Mouse (Mus musculus): ENCODE results near the gene Cfap58. TPM values are rescaled to one million over a fixed set of nuclear protein-coding genes. Genes with fewer than 3 reads are reported as not detected.
A peak's percentile ranks its signal among the peaks of the same experiment; 100 is the strongest.

Cfap58 gene
- polyA plus RNA-seq, 1 experiment from 2014 or later = not detected

DNA sequence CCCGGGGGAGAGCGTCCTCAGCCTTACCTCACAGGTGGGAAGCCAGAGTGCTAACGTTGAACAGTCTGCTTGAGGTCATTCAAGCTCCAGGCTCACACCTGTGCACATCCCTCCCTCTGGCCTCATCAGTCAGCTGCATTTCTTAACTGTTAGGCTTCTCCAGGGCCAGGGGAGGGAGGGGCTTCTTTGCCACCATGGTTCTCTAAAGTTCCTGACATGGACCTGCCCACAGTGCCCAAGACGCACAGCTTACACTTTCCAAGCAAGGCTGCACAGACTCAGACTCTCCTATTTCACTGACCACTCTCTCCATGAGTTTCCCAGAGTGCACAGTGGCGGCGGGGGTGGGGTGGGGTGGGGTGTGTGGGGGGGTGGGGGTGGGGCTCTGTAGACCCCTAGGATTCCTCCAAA is 28.5 kb upstream of the Cfap58 start:
- Histone ChIP-seq H3K27ac (no peak overlapping the region), H3K36me3 (ENCODE audit: inconsistent target) (no peaks in the 10 kb centered on the region), H3K79me2 (ENCODE audit: inconsistent target) (peaks cover 95% of the 10 kb centered on the region), H3K4me3 (ENCODE audit: inconsistent target) (no peak overlapping the region)
- 71% methylated on average over 6 of the region's 6 CpGs for WGBS (ENCODE audit: missing documents)

DNA sequence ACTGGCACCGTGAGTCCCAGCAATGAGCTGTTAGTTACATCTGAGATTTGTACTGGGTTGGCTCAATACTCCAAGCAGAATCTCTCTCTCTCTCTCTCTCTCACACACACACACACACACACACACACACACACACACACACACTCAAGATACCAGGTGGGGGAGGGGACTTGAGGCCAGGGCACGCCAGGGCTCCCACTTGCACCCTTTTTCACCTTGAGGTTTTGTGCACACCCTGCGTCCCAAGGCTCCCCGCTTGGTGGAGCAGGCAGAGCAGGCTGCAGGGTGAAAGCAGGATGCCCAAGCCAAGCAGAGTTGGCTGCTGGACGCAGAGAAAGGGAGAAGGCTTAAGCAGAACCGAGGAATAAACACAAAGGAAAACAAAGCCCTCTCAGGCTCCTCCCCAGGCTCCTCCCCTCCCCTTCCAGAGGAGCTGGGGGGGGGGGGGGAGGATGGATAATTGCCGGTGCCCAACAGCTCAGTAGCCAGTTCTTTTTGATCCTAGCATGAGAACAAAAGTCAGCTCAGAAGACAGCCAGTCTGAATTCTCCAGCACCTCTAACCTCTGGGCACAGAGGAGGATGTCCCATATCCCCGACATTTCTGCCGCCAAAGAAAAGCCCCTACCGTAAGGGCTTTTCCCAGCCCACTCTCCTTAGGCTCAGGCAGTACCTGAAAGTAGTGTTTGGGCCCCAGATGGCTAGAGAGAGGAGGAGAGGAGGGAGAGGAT is 27.9 kb upstream of the Cfap58 start:
- no peak overlapping the region for H3K27ac ChIP-seq
- H3K79me2 ChIP-seq (ENCODE audit: inconsistent target) = peaks cover 95% of the 10 kb centered on the region
- no peaks in the 10 kb centered on the region for H3K36me3 ChIP-seq (ENCODE audit: inconsistent target)
- 10% methylated on average over 10 of the region's 10 CpGs for WGBS (ENCODE audit: missing documents)
- H3K4me3 ChIP-seq (ENCODE audit: inconsistent target) = no peak overlapping the region

DNA sequence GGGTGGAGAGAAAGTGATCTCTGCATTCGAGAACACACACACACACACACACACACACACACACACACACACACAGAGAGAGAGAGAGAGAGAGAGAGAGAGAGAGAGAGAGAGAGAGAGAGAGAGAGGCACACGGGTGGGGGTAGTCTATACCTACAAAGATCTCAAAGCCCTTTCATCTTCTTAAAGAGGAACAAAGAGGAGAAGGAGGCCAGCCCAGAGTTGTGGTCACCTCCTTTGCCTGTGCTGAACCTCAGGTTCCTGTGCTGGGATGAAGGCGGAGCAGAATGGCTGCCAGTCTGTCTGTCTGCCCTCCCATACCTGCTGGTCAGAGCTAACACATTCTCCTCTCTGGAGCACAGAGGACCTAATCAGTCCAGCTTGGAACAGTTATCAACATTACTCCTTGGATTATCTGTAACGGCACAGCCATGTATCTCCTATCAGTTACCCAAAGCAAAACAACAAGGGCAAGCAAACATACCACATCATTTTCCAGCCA is 27.3 kb upstream of the Cfap58 start:
- 38% methylated on average over 1 of the region's 4 CpGs for WGBS (ENCODE audit: missing documents)
- H3K4me3 ChIP-seq (ENCODE audit: inconsistent target) = no peak overlapping the region
- no peak overlapping the region for H3K27ac ChIP-seq
- H3K79me2 ChIP-seq (ENCODE audit: inconsistent target) = peaks cover 95% of the 10 kb centered on the region
- H3K36me3 ChIP-seq (ENCODE audit: inconsistent target) = no peaks in the 10 kb centered on the region

DNA sequence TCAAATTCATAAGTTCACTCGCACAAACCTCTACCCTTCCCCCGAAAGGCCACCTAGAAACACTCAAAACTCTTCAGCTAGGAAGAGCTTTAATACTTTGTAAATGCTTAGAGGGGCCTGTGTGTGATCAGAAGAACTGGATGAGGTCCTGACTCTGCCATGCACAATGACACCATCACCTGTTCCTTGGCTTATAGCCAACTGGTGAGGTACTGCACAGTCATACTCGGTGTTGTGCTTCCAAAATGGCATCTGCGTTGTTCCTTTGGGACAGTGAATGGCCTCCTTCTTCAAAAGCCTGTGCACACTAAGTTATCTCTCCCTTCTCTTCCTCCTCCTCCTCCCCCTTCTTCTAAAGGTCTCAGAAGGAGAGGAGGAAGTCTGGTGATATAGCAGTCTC is 26.7 kb upstream of the Cfap58 start:
- 71% methylated on average over 4 of the region's 4 CpGs for WGBS (ENCODE audit: missing documents)
- peaks cover 95% of the 10 kb centered on the region for H3K79me2 ChIP-seq (ENCODE audit: inconsistent target)
- no peaks in the 10 kb centered on the region for H3K36me3 ChIP-seq (ENCODE audit: inconsistent target)
- no peak overlapping the region for H3K27ac ChIP-seq
- no peak overlapping the region for H3K4me3 ChIP-seq (ENCODE audit: inconsistent target)

DNA sequence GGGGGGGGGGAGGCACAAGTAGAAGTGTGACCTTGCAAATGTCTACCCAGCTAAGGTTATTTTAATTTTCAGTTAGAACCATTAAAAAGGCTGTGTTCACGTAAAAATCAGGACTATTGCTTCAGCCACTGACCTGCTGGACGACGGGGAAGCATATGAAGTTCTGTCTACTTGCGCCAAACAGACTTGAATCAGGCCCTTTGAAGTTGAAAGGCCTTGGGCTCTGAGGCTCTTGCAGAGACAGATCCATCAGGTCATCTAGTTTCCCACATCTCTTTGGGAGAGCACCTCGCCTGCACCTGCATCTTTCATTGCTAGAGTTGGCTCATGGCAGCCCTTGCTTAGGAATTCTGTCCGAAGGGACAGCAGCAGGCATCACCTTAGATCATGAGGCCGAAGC is 24.1 kb upstream of the Cfap58 start:
- H3K36me3 ChIP-seq (ENCODE audit: inconsistent target) = no peaks in the 10 kb centered on the region
- H3K4me3 ChIP-seq (ENCODE audit: inconsistent target) = no peak overlapping the region
- H3K27ac ChIP-seq = no peak overlapping the region
- peaks cover 98% of the 10 kb centered on the region for H3K79me2 ChIP-seq (ENCODE audit: inconsistent target)
- WGBS (ENCODE audit: missing documents) = 95% methylated on average over 7 of the region's 7 CpGs

DNA sequence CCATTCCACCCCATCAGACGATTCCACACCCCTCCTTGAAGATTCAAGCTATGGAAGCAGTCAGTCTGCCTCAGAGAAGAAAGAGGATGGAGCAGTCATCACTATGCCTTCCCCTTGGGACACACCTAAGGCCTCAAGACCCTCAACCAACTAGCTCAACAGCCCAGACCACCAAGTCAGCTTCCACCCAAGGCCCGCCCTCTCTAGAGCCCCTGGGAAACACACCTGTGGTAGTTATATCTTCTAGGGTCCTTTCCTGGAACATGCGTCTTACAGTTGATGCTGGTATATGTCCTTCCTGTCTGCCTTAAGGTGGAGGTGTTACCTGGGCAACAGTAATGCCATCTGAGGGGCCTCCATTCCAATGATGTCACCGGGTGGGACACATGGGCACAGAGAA is 23.3 kb upstream of the Cfap58 start:
- H3K4me3 ChIP-seq (ENCODE audit: inconsistent target) = no peak overlapping the region
- H3K36me3 ChIP-seq (ENCODE audit: inconsistent target) = no peaks in the 10 kb centered on the region
- 96% methylated on average over 4 of the region's 4 CpGs for WGBS (ENCODE audit: missing documents)
- no peak overlapping the region for H3K27ac ChIP-seq
- peaks cover 95% of the 10 kb centered on the region for H3K79me2 ChIP-seq (ENCODE audit: inconsistent target)

DNA sequence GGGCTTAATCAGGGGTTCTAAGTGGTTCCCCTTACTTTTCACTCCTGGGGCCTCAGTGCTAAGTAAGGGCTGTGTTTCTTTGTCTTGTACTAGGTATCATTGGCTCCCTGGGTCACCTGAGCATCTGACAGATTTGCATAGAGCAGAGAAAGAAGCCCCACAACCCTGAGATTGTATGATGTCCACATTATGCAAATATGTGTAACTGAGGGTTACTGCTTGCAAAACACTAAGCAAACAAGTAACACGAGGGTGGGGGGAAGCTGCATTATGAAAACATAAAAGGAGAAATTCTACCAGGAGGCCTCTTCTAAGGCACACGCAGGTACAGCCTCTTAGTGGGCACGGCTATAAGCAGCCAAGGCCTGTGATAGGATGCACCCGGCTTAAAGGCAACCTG is 22.2 kb upstream of the Cfap58 start:
- 73% methylated on average over 4 of the region's 4 CpGs for WGBS (ENCODE audit: missing documents)
- Histone ChIP-seq H3K4me3 (ENCODE audit: inconsistent target) (no peak overlapping the region), H3K27ac (no peak overlapping the region), H3K79me2 (ENCODE audit: inconsistent target) (peaks cover 87% of the 10 kb centered on the region), H3K36me3 (ENCODE audit: inconsistent target) (no peaks in the 10 kb centered on the region)

DNA sequence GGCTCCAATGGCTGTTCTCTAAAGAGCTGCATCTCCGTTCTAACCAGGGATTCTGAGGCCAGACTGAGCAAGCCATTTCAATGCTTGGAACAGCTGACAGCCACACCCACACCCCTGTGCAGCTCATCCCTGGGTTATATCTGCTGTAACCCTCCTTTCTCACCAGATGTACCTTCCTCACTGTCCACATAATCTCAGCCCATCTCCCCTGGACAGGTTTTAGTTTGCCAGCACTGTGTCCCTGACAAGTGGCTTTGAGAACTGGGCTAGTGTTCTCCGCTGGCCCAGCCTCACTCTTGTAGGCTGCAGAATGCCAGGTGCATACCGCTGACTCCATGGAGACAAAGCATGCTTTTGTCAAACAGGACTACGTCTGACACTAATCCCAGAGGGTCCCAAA is 20.1 kb upstream of the Cfap58 start:
- 75% methylated on average over 4 of the region's 4 CpGs for WGBS (ENCODE audit: missing documents)
- H3K4me3 ChIP-seq (ENCODE audit: inconsistent target) = no peak overlapping the region
- H3K27ac ChIP-seq = no peak overlapping the region
- peaks cover 66% of the 10 kb centered on the region for H3K79me2 ChIP-seq (ENCODE audit: inconsistent target)
- H3K36me3 ChIP-seq (ENCODE audit: inconsistent target) = no peaks in the 10 kb centered on the region

DNA sequence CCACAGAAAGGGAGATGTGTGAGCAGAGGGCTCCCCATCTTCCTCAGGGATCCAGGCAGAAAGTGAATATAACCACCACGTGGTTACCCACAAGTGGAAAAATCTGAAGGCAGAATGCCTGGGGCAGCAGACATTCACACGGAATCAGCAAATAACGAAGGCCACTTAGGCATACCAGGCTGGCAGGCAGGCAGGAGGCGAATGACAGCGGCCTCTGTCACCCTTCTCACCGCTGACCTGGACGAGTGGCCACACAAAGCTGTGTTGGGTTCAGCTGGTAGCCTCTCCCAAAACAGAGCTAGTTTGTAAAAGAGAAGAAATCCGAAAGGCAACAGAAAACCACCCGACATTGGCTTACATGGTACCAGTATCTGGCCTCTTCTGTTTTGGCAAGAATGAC is 19.5 kb upstream of the Cfap58 start:
- Histone ChIP-seq H3K79me2 (ENCODE audit: inconsistent target) (peaks cover 59% of the 10 kb centered on the region), H3K27ac (peak overlapping the region; percentile 93)

DNA sequence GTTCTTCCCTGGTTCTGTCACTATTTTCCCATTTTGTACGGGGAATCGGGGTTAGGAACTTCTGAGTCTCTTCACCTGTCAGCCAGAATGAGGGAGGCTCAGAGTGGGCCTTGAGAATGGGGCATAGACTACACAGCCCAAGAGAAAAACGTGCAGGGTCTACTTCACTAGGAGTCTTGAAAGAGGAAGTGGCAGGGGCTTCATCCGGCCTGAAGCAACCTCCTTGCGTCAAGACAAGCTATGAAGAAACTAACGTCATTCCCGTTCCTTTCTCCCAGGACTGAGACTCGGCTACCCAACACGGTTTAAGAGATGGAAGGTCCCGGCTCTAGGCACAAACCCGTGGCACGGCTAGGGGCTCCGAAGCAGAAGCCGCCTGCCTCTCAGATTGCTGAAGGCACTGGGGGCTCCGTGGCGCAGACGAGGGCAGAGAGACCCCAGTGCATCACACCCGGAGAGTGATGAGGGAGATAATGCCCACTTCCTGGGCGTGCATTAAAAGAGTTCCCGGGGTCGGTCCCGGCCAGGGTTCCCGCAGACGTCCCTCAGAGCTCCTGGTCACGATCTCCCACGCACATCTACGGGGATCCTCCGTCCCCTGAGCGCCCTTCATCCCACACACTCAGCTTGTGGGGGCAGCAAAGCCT is 18.9 kb upstream of the Cfap58 start:
- peak overlapping the region; percentile 93 for H3K27ac ChIP-seq
- peak overlapping the region; percentile 94 for H3K4me3 ChIP-seq (ENCODE audit: inconsistent target)
- no peaks in the 10 kb centered on the region for H3K36me3 ChIP-seq (ENCODE audit: inconsistent target)
- H3K79me2 ChIP-seq (ENCODE audit: inconsistent target) = peaks cover 54% of the 10 kb centered on the region
- WGBS (ENCODE audit: missing documents) = under 1% methylated on average over 29 of the region's 29 CpGs

More for the DNA sequence above, 19.5 kb upstream of the Cfap58 start:
- Histone ChIP-seq H3K4me3 (ENCODE audit: inconsistent target) (peak overlapping the region; percentile 94), H3K36me3 (ENCODE audit: inconsistent target) (no peaks in the 10 kb centered on the region)
- WGBS (ENCODE audit: missing documents) = 21% methylated on average over 9 of the region's 9 CpGs

DNA sequence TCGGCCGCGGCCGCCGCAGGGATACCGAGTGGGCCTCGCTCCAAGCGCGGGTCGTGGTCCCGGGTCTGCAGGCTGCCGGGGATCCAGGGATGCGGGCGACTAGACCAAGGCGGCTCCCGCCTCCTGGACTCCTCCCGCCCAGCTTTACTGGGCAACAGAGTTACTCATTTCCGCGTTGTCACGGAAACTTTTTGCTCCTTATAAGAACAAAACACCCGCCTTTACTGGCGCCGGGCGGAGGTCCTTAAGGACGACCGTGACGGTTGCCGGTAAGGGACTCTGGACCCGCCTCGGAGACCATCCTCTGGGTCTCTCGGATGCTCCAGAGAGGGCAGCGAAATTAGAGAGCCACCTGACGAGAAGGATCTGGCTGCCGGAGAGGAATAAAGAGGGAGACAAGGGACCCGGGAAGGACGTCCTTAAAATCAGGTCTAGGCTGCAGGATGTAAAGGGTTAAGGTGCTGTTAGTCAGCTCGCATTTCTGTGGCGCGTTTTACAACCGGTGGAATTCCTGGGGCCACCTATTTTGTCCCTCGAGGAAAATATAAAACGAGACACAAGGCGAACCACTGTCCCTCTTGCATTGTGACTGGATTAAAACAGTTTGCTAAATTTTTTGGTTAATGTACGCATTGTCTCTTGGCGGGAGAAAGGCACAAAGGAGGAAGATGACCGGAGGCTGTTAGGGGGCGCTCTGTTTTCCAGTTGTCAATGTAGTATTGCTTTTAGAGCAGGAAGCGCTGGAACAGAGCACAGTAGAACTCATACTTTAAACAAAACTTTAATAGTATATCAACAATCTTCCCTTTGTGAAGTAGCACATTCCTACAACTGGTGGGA is 18.1 kb upstream of the Cfap58 start, which contains the start of the genes Cfap43 and Itprip:
Gene Cfap43, minus strand, starts transcription at position 162 of the 840 bp plus-strand sequence.
Gene Itprip, minus strand, starts transcription at position 174 of the 840 bp plus-strand sequence.
- no peaks in the 10 kb centered on the region for H3K36me3 ChIP-seq (ENCODE audit: inconsistent target)
- H3K27ac ChIP-seq = peak within 1 kb of the TSS; percentile 93
- H3K79me2 ChIP-seq (ENCODE audit: inconsistent target) = peaks cover 46% of the 10 kb centered on the region
- under 1% methylated on average over 47 of the region's 48 CpGs for WGBS (ENCODE audit: missing documents)
- peak within 1 kb of the TSS; percentile 94 for H3K4me3 ChIP-seq (ENCODE audit: inconsistent target)

DNA sequence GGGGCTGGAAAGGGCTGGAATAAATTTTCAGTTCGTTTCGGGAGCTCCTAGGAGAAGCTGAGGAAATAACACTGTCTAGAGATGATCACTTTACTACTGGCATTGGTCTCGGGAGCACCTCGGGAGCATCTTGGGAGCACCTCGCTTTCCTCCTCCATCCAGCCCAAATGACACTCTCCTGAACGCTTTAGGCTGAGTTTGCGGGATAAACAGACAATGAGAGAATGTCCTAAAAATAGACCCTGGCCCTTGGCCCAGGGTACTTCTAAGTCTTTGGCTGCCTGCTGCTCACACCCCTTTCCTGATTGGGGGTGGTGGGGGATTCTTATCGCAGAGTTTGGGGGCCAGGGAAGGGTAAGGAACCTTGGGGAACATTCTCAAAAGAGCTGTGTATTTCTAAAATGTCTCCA is 17.5 kb upstream of the Cfap58 start:
- Histone ChIP-seq H3K36me3 (ENCODE audit: inconsistent target) (no peaks in the 10 kb centered on the region), H3K27ac (peak overlapping the region; percentile 93), H3K4me3 (ENCODE audit: inconsistent target) (peak overlapping the region; percentile 94), H3K79me2 (ENCODE audit: inconsistent target) (peaks cover 40% of the 10 kb centered on the region)
- WGBS (ENCODE audit: missing documents) = under 1% methylated on average over 8 of the region's 8 CpGs

DNA sequence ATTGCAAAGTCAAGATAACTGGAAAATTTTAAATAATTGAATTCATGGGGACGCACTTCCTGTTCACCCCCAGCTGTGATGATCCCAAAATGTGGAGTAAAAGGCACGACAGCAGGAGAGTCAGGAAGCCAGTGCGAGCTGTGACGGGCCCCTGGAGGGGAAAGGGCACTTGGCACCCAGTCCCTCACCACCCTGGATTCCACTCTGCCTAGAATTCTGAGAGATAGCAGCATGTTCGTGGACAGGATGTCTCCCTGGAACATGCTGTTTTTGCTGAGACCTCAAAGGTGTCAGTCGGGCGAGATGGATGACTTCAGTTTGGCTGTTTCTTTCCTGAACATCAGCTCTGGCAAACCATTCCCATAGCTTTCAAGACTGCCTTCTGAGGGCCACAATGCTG is 11.7 kb upstream of the Cfap58 start:
- H3K36me3 ChIP-seq (ENCODE audit: inconsistent target) = no peaks in the 10 kb centered on the region
- H3K79me2 ChIP-seq (ENCODE audit: inconsistent target) = no peaks in the 10 kb centered on the region
- H3K4me3 ChIP-seq (ENCODE audit: inconsistent target) = no peak overlapping the region
- no peak overlapping the region for H3K27ac ChIP-seq
- WGBS (ENCODE audit: missing documents) = 91% methylated on average over 7 of the region's 7 CpGs

DNA sequence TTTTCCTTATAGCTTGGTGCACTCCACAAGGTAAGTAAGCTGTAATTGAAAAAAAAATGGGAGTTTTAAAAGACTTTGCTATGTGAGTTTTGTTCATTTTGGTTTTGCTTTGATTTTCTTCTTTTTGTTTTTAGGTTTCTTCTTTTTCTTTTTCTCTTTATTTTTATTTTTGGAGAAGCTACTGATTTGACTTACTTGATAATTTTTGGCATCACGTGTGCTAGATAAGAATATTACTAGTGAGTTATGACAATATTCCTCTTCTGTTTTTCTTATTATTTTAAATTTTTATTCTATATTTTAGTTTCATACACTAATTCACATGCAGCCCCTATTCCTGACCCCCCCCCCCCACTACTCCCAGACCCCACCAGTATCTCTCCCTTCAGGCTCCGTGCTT is 10.4 kb upstream of the Cfap58 start:
- 100% methylated on average over 1 of the region's 2 CpGs for WGBS (ENCODE audit: missing documents)
- Histone ChIP-seq H3K36me3 (ENCODE audit: inconsistent target) (no peaks in the 10 kb centered on the region), H3K4me3 (ENCODE audit: inconsistent target) (no peak overlapping the region), H3K79me2 (ENCODE audit: inconsistent target) (no peaks in the 10 kb centered on the region), H3K27ac (no peak overlapping the region)
